Mouse (Mus musculus): ENCODE measurements at regions not wholly inside any gene's neighbourhood (a gene's known extent, or its start where the extent isn't known, plus 50 kb on each side); places are given as distances from the start of the nearest gene placed in this dataset.

DNA sequence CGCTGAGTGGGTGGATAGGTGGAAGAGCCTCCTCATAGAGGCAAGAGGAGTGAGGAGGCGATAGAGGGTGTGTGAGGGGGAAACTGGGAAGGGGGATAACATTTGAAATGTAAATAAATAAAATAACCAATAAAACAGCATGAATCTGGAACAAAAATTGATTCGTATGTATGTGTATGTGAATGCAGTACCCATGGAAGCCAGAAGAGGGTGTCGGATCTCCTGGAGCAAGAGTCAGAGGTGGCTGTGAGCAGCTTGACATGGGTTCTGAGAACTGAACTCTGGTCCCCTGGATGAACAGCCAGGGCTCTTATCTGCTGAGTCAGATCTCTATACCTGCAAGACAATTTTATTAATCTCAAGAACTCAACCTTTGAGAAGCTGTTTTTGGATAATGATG lies 81.4 kb downstream of the Tfap2b start:
- no peak for DNase-seq (ENCODE audit: low spot score)

DNA sequence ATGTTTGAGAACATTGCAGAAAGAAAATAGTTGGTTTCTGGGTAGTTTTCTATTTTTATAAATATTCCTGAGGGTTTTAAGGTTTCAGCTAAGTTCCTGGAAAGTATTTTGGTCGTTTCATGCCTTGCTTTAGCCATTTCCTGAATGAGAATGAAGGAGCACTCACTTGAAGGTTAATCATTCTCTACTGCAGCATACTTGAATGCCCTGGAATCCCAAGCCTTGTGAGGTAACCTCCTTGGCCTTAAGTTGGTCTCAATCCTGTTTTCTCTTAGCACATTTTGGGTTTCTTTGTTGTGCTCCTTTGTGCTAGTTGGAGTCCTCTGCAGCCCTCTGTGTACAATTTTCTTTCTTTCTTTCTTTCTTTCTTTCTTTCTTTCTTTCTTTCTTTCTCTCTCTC lies 112.9 kb downstream of the Tfap2b start:
- peak; percentile 34 for DNase-seq (ENCODE audit: low spot score)

DNA sequence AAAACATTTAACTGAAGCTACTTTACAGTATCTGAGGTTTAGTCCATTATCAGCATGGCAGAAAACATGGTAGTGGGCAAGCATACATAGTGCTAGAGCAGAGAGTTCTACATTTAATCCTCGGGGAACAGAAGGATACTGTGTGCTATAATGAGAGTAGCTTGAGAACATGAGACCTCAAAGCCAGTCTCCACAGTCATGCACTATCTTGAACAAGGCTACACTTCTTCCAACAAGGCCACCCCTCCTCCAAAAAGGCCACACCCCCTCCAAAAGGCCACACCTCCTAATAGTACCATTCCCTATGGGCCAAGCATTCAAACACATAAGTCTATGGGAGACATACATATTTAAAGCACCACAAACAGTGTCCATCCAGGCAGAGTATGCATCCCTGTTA lies 127.3 kb downstream of the Tfap2b start:
- no peak for DNase-seq (ENCODE audit: low spot score)

DNA sequence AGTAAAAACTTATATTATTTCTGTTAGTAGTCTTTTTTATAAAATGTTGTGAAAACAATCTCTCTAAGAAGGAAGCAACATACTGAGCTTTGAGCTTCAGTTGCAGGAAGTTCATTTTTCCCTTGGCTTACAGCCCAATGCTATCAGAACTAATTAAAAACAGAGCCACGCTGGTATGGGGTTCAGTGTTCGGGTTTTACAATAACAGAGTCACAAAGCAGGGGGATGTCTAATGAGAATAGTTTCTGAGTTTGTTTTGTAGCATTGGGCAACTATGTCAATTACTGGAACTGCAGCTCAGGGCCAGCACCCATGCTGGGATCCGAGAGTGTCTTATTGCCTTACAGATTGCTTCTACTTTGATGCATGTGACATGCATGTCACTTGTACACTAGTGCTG lies 128.5 kb downstream of the Tfap2b start:
- no peak for DNase-seq (ENCODE audit: low spot score)

DNA sequence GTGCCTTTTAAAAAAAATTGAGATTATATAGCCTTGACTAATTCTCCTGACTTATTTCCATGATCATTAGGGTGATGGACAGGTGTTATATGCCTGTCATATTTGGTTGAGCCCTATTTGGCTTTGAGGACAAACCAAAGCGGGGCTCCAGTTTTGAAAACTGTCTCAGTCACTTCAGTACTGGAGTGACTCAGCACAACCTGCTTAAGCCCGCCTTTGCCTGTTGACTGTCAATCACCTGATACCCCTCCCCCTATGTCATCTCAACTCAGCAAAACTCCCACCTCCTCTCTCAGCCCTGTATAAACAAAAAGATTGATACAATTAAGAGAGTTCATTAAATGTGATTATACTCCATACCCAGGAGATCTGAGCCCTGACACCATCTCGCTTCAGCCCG lies 135.7 kb downstream of the Tfap2b start:
- no peak for DNase-seq (ENCODE audit: low spot score)

DNA sequence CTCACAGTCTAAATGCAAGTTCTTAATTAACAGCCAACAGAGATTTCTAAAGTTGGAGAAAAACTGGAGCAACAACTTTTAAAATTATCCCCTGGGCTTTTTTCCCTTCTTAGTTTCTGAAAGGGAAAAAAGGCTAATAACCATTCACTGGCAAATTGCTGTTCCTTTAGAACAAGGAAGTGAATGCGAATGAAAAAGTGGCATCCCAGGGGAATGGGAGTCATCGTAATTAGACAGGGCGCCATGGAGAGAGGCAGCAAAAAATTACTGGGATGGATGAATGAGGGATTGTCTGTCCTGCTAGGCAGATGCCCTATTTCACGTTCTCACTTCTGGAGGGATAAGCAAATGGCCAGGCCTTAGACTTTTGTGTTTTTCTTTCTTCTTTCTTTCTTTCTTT lies 141.8 kb downstream of the Tfap2b start:
- no peak for DNase-seq (ENCODE audit: low spot score)

DNA sequence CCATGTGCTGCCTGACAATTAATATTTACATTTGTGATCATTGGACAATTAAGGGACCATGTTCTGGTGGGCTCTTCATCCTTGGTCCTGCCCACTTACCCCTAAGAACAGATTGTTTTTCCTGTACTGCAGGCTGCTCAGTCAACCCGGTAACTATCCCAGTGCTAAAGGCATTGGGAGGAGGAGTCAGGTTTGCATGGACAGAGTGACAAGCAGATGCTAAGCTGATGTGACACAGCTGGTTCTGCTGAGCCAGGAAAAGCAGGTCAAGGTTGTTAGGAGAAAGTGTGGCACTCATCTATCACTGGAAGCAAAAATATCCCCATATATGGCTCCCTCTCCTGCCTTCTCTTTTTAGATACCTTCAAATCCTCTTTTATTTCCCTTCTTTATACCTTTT lies 176.1 kb downstream of the Tfap2b start:
- no peak for DNase-seq (ENCODE audit: low spot score)

DNA sequence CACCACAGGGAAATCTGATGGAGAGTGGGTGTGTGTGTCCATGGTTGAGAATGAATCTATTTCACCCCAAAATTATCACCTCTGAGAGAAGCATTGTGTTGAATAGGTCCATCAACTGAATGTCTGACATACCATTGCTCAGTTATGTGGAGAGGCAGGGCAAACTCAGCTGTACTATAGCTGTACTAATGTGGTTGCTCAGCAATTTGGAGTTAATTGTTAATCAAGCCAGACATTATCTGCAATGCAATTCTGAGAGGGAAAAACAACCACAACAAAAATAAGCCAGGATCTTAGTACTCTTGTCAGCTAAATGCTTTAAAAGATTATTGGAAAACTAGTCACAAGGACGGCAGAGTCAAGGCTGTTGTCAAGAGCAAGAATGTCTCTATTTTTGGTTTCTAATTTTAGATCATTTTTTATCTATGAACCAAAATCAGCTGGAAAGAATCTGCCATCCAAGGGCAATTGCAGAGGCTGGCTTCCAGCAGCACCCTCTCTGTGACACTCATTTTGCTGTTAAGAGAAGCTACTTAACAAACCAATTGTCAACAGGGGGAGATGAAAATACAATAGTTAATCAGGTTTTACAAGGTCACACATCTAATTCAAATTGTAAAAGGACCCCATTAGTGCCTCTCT lies 180.3 kb downstream of the Tfap2b start:
- DNase-seq (ENCODE audit: low spot score) = no peak

DNA sequence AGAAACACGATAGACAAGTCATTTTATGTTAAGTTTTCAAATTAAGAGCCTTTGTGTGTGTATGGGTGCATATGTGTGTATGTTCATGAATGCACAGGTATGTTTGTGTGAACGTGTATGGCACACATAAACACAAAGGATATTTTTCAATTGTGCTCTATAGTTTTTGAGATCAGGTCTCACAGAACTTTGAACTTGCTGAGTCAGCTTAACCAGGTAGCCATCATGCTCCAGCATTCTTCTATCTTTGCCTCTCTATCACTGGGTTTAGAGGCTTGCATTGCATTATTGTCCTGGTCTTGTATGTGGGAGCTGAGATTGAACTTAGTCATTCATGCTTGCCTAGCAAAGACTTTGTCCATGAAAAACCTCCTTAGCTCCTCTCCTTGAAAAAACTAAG lies 198.8 kb downstream of the Tfap2b start:
- no peak for DNase-seq (ENCODE audit: low spot score)

DNA sequence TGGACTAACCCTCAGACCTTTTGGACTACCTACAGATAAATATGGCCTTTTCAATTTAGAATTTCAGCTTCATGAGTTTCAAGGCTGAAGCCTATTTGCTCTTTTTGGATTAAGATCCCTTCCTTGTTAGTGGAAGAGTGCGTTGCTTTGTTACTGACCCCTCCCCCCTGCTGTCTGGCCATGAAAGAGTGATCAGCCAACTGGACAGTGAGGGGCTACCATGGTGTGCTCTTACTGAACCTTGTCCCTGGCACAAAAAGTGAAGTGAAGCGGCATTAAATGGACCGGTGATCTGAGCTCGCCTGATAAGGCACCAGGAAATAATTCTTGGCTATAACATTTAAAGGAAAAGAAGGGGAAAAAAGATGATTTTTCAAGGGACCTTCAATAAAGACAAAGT lies 203.6 kb downstream of the Tfap2b start:
- DNase-seq (ENCODE audit: low spot score) = no peak

DNA sequence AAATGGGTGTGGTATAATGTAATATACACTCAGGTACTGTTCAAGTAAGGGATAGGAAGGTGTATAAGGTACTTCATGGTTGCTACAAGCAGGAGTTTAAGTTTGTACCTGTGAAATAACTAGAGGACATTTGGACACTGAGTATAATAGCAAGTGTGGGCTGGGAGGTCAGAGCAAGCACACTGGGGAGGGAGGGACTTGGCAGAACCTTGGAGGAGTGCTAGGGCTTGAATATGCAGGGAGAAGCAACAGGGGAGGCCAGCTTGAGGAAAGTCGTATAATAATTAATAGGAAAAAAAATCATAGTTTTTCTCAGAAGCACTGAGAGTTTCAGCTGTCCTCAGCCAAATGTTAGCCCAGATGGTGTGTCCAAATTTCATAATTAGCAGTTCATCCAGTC lies 212.4 kb downstream of the Tfap2b start:
- DNase-seq (ENCODE audit: low spot score) = no peak

DNA sequence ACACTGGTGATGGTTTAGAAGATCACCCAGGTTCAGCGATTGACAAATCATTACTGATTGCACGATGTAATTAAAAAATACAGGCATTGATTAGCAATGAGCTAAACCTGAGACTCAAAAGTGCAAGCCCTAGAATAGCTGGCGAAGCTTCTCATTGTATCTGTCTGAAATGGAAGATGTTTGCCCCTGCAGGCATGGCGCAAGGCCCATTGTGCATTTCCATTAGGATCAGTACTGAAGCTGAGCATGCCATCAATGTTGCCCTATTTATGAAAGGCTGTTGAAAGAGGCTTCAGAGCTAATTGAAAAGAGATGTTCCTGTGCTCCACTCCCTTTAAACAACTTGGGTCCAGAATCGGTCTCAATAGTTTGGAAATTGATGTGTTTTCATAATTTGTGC lies 242.1 kb downstream of the Tfap2b start:
- no peak for DNase-seq (ENCODE audit: low spot score)

DNA sequence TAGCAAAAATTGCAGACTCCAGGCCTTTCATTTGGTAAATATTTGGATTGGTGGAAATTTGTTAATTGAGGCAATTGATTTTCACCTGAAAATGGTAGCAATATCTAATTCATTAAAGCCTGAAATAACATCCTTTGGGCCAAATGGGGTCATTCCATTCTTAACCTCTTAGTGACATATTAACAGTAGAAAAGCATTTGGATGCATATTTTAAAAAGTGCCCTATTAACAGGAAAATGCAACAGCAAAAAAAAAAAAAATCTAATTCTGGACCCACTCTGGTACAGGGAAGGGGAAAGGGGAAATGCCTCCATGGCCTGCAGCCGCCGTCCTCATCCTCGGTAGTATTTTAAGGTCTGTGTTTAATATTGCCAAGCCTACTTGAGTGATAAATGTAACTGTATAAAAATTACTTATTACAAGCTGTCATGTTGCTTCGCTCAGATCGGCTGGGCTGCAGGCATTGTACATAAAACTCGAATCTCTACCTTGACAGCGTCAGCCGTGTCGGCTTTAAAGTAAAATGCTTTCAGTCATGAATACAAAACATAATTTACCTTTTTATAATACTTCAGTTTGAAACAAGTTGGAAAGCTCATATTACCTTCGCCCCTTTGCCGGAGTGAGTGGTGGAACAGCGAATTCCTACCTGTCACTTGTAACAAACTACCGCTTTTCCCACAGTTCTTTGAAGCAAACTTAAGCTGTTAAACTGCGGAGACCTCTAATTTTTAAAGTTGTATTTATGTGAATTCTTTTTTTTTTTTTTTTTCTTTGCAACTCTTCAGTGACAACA lies 250.1 kb downstream of the Tfap2b start:
- no peak for DNase-seq (ENCODE audit: low spot score)

DNA sequence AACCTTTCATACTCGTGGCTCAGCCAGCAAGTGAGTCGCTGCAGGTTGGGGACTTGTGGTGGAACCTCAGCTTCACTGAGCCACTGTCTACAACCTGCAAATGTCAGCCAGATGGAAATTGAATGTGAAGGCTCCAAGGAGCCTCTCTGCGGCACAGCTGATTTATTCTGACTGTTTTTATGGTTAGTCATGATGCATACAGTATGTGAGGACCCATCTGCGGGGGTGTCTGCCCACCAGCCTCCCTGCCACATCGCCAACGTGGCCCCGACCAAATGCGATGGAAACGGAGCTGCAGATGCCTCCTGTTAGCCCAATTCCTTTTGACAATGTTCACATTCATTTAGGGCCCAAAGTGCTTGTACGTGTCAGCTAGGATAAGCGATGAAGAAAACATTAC lies 251.2 kb downstream of the Tfap2b start:
- DNase-seq (ENCODE audit: low spot score) = no peak

DNA sequence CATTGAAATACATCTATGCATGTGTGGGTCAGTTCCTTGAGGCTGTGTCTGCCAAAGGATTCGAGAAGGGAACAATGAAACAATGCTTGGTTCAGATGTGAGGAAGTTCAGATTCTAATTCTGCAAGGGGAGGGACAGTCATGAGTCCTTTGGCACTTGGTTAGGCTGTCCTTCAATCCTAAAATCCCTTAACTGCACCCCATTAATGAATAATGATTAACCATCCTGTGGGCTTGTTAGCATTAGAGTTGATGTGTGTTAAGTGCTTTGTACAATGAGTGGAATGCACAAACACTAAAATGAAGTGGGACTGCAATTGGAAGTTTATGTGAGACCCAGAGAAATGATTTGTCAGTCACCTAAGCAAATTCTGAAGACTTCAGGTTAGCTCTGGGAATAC lies 264.8 kb downstream of the Tfap2b start:
- no peak for DNase-seq (ENCODE audit: low spot score)

All from lung, postnatal 25 days (tissue).